Mouse (Mus musculus) cerebellum, postnatal 4 days (tissue): ENCODE data around the gene Otulin.

ENCODE experiments used
- DNase-seq, 2 experiments: peaks; one replicate each; pipeline ENCODE4 v3.0.0; 2022; ENCODE audit warnings: low spot score in 2 of 2, mixed read lengths in 1 of 2

Otulin gene

DNA sequence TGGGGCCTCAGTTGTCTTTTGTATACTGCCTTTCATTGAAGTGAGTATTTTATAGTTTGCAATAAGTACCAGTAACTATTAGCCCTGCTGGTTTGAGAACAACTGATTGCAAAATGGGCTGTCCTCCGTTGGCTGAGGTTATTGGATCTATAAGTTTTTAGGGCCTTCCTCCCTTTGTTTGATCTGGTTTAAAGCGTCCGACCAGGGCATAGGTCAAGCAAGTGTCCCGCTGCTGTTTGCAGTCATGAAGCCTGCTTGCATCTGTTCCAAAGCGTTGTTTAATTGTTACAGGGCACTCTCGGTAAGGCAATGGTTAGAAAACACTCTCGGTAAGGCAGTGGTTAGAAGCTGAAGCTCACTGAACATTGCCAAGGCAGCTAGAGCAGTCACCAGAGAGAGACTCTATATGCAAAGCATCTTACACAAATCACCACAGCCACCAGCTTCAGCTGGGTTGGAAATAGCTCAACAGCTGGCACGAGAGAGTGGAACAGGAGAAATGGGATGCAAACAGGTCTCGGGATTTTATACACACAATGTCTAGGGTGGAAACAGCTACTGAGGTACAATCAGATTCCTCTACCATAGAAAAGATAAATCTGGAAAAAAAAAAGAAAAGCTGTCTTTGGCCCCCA lies 80.0 kb downstream of the Otulin start:
- no peak for DNase-seq

DNA sequence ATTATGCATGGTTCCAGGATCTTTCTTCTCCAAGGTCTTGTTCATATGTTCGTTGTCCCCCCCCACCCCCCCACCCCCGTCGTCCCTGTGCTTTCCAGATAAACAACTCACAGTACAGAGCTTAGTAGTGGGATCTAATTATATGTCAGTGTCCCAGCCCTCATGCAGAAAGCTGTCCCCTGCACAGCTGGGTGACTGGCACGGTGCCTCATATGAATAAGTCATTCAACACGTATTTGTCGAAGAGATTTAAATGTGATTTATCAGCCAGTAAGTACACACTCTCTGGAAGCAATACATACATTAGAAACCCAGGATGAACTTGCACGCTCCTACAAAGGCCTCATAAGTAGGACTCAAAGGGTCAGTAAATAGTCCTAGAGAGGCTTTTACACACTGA lies 80.6 kb downstream of the Otulin start:
- no peak for DNase-seq

- DNase-seq, result no peak
These were observed 81.4 kb downstream of the Otulin start for GRCm38 (mm10) chr15:27549071-27549470.

GRCm38 (mm10) chr15:27548110-27548509 lies 82.4 kb downstream of the Otulin start:
- no peak for DNase-seq

- DNase-seq, result no peak
These were observed 85.3 kb downstream of the Otulin start for GRCm38 (mm10) chr15:27545203-27545602.

DNA sequence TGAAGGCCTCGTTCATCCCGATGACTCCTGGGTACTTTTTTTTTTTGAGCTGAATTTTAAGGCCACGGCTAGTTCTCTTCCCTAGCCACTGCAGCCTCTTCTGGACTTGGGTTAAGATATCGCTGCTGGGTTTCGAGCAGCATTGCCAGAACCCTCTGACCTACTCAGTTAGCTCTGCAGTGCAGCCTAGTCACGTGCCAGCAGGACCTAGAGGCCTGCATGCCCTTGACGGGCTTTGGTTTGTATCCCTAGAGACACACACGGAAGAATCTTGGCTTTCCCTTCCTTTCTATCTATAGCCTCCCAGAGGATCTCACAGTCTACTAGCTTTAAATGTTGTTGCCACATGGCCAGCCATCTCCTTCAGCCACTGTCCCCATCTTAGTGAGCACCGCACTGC lies 90.7 kb downstream of the Otulin start:
- DNase-seq, result no peak

DNA sequence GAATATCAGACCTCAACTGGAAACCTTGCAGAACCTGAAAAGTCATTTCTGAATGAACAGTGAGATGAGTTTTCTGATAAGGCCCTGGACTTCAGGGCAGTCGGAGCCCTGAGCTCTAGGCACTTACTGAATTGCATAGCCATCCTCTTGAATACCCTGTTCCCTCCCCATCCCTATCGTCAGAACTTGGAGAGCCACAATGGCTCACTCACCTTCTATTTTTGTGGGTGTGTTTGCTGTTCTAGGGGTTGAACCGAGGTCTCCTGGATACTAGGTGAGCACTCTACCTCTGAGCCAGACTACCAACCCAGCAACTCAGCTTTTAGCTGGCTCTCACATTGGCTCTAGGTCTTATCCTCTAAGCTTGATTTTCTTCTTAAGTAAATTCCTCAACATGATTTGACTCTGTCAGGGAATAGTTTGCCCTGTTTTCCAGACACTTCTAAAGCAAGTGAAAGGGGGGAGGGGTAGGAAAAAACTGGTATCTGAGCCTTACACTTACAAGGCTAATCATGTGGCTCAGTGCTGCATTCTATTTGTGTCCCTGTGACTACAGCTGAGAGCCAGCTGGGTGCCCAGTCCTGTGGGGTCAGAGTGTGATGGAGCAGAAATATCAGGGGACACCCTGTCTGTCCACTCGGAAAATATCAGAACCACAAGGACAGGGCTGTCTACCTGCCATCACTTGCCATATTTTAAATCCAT lies 92.8 kb downstream of the Otulin start:
- no peak for DNase-seq

- DNase-seq, result no peak
These were observed 93.7 kb downstream of the Otulin start for GRCm38 (mm10) chr15:27536771-27537170.

- DNase-seq, result no peak
These were observed 94.3 kb downstream of the Otulin start for GRCm38 (mm10) chr15:27536186-27536585.

GRCm38 (mm10) chr15:27535681-27536080 lies 94.8 kb downstream of the Otulin start:
- DNase-seq, result no peak

- DNase-seq, result no peak
These were observed 97.5 kb downstream of the Otulin start for GRCm38 (mm10) chr15:27533036-27533435.

DNA sequence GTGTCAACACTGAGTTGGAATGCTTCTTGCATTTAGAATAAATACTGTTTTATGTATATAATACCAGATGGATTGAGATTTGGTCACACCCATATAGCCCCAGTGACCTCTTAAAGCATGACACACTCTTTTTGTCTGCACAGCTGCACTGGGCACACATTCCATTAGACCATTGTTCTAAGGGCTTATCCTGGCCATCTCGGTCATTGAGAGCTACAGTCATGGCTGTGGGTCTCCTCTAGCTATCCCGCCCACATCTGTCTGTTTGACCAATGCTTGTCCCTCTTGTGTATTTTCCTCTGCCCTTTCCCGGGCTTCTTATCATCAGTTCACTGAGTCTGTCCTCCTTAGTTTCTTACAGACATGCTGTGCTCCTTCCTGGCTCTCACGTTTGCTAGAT lies 100.5 kb downstream of the Otulin start:
- DNase-seq, result no peak

DNA sequence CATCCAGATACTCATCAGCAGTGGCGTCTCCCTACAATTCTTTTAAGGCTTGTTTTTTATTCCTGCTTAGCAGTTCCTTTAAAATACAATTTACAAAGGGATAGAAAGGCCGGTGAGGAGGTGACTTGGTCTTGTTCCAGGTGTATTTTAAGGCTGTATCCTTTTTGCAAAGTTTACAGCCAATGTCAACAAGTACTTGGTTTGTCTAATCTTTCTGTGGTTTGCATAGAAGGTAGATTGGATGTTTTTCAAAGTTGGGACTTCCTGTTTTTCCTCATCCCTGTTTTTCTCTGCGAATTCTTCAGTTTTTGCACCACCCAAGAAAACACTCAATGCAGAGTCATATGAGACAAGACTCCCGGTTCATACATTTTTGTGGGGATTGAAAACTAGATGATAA lies 101.6 kb downstream of the Otulin start:
- no peak for DNase-seq

- DNase-seq, result no peak
These were observed 105.1 kb downstream of the Otulin start for GRCm38 (mm10) chr15:27525233-27526005.

GRCm38 (mm10) chr15:27519857-27520256 lies 110.6 kb downstream of the Otulin start:
- no peak for DNase-seq

GRCm38 (mm10) chr15:27518026-27518425 lies 112.5 kb downstream of the Otulin start:
- DNase-seq, result no peak

DNA sequence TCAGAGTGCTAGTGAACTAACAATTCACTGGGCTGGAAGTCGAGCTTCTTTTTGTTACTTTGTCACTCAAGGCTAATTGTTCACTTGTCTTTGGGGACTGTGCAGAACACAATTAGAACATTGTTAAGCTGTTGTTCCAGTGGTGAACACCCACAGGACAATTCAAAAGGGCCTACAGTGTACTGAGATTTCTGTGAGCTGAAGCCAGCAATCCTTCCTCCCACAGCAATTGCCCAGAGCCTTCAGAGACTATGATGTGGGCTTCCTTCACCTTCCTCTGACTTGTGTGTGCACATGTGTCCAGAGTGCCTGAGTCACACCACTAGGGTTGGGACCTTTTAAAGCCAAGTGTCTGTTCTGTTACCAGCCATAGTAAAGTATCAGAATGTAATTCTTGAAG lies 113.6 kb downstream of the Otulin start:
- no peak for DNase-seq

DNA sequence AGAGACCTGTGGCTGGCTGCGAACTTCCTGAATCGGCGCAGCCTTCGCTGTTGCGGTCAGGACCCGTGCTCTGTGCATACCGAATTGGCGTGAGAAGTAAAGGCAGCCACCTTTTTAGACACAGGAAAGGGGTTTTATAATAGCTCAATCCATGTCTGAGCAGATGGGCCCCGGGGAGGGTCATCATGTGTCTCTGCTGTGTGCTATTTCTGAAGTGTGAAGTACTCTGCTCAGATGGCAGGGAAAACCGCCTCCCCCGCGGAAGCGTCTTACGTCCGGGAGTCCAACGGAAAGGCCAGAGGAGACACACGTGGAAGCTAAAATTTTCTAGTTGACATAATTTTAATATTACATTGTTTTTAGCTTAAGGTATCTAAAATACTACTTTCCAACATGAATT lies 121.5 kb downstream of the Otulin start:
- no peak for DNase-seq

DNA sequence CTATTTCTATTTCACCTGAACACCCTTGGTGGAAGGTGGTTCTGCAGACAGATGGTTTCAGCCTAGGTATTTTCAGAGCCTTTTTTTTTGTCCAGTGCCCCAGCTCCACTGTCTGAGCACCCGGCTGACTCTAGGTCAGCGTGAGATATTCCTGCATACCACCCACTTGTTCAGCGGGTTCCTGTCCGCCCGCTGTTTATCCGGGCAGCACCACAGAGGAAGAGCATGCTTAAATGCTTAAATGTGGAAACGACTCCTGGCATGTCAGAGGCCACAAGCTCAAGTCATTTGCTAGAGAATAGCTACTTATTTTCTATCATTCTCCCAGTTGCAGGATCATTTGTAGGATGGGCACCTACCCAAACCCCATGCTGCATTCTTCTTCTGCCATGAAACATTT lies 122.3 kb downstream of the Otulin start:
- DNase-seq, result no peak

- DNase-seq, result no peak
These were observed 123.4 kb downstream of the Otulin start for GRCm38 (mm10) chr15:27506893-27507596.

DNA sequence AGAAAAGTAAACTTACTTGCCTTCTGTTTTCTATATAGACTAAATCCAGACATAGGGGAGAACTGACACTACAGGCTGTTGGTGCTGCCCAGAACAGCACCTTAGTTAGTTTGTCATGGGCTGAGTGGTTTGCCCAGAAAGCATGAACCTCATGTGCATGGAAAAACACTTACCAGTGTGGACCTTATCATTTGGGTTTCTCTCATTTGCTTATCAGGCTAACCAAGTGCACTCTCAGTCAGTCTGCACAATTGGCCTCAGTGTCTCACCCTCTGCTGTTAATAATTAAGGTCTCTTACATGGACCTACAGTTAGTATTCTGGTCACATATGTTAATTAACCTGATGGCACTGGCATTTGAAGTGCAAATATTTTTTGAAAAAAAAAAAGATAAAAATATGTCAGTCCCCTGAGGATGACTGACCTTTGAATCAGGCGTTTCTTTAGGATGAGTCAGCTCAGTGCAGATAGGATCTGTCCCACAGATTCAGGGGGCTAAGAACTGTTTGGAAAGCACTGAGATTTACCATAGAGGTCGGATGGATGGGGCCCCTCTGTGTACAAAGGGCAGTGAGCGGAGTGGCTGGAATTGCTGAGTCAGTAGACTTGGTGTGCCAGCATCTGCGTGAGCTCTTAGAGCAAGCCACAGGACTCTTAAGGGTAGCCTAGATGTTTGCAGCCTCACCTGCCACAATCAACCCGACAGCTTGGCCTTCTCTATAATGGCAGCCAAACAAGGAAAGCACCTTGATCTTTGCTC lies 124.2 kb downstream of the Otulin start:
- DNase-seq, result no peak
